Mouse (Mus musculus): Measurements from ENCODE around the gene Zbtb49.

Zbtb49 gene

GRCm38 (mm10) chr5:38195941-38196340 is 24.3 kb downstream of the Zbtb49 start:
- no peak for DNase-seq (ENCODE audit: low spot score)

GRCm38 (mm10) chr5:38194946-38195345 is 25.3 kb downstream of the Zbtb49 start:
- DNase-seq (ENCODE audit: low spot score) = no peak

- DNase-seq (ENCODE audit: low spot score) = no peak
These were observed 29.4 kb downstream of the Zbtb49 start for GRCm38 (mm10) chr5:38190907-38191306.

- DNase-seq (ENCODE audit: low spot score) = no peak
These were observed 33.3 kb downstream of the Zbtb49 start for GRCm38 (mm10) chr5:38187006-38187405.

GRCm38 (mm10) chr5:38184688-38185285 is 35.5 kb downstream of the Zbtb49 start:
- DNase-seq (ENCODE audit: low spot score) = no peak

- no peak for DNase-seq (ENCODE audit: low spot score)
These were observed 45.9 kb downstream of the Zbtb49 start for GRCm38 (mm10) chr5:38174256-38174912.

GRCm38 (mm10) chr5:38173766-38174165 is 46.5 kb downstream of the Zbtb49 start:
- no peak for DNase-seq (ENCODE audit: low spot score)

GRCm38 (mm10) chr5:38168497-38168896 is 51.8 kb downstream of the Zbtb49 start:
- DNase-seq (ENCODE audit: low spot score) = no peak

- no peak for DNase-seq (ENCODE audit: low spot score)
These were observed 60.4 kb downstream of the Zbtb49 start, which contains the start of gene Nsg1 for GRCm38 (mm10) chr5:38159634-38160413. Nsg1 (minus strand) TSS chr5:38159907.

GRCm38 (mm10) chr5:38158947-38159633 is 61.2 kb downstream of the Zbtb49 start:
- peak; percentile 65 for DNase-seq (ENCODE audit: low spot score)

GRCm38 (mm10) chr5:38158501-38158946 is 61.7 kb downstream of the Zbtb49 start:
- no peak for DNase-seq (ENCODE audit: low spot score)

GRCm38 (mm10) chr5:38157481-38158020 is 62.7 kb downstream of the Zbtb49 start:
- no peak for DNase-seq (ENCODE audit: low spot score)

- no peak for DNase-seq (ENCODE audit: low spot score)
These were observed 66.6 kb downstream of the Zbtb49 start for GRCm38 (mm10) chr5:38153636-38154035.

GRCm38 (mm10) chr5:38152201-38153108 is 67.8 kb downstream of the Zbtb49 start:
- no peak for DNase-seq (ENCODE audit: low spot score)

GRCm38 (mm10) chr5:38151264-38151663 is 69.0 kb downstream of the Zbtb49 start:
- DNase-seq (ENCODE audit: low spot score) = no peak

- no peak for DNase-seq (ENCODE audit: low spot score)
These were observed 73.7 kb downstream of the Zbtb49 start for GRCm38 (mm10) chr5:38146524-38146923.

GRCm38 (mm10) chr5:38140893-38141292 is 79.4 kb downstream of the Zbtb49 start:
- no peak for DNase-seq (ENCODE audit: low spot score)

Measured in testis, postnatal 10 days (tissue).